Comparison of ENCODE assay signal across 21 mouse cellular contexts in the genomic region with DNA sequence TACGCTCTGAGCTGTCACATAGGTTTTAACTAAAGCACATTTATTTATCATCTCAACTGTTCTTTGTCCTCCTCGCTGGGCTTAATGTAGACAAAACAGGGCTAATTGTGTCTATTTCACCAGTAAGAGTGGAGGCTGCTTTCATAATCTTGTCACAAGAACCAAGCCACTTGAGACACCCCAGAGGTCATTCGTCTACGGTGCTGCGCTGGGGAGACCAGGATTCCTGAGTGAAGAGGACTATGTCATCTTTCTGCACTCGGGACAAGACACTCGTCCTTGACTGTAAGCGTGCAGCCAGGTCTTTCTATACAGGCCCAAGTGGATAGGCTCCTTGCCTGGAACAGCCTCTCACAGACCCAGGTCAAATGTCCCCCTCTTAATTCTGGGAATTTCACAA.
DNase-seq lines count a peak whose midpoint lies in the region; ATAC-seq and TF ChIP-seq lines count a peak whose summit lies in the region.
"Had no signal": no experiment of that assay in that cellular context is flagged by ENCODE, and none has a peak within 500 bp of the region (broad histone marks: within the 10 kb centered on the region; RNA-seq: fewer than 3 reads in every experiment).

No protein-coding gene starts in this region.

- H3K4me1 ChIP-seq in heart, embryonic 11.5 days (ENCODE audit: control insufficient read depth, insufficient read depth, low read length) = peaks cover 53% of the 10 kb centered on the region
- H3K4me1 ChIP-seq in kidney, adult 2 months (ENCODE audit: control insufficient read depth, insufficient read depth, low read length) = peaks cover 33% of the 10 kb centered on the region

- no peaks in the 10 kb centered on the region for H3K27me3 ChIP-seq in heart, embryonic 11.5 days (ENCODE audit: control insufficient read depth, insufficient read depth, low read length)
- H3K27me3 ChIP-seq in kidney, adult 2 months (replicated peaks; ENCODE audit: control insufficient read depth, insufficient read depth, low read length) = no peaks in the 10 kb centered on the region
- H3K27me3 ChIP-seq: embryonic facial prominence, embryonic 13.5 days; heart, embryonic 15.5 days; intestine, embryonic 15.5 days; kidney, embryonic 15.5 days; liver, embryonic 13.5 days; neural tube, embryonic 15.5 days had no signal

- no peak overlapping the region for H3K4me2 ChIP-seq in heart, embryonic 11.5 days
- H3K4me2 ChIP-seq: embryonic facial prominence, embryonic 13.5 days; intestine, embryonic 15.5 days; kidney, embryonic 15.5 days; liver, embryonic 13.5 days; neural tube, embryonic 15.5 days had no signal

- TF ChIP-seq CTCF in kidney, adult 2 months (conservative IDR thresholded peaks at IDR 0.05; ENCODE audit: insufficient read depth, insufficient read length, low read depth, low read length) = no peak

- 0 out of 2 replicates have a peak, but pooled peaks cover 3% of the 10 kb centered on the region for H3K36me3 ChIP-seq in heart, embryonic 11.5 days (ENCODE audit: control insufficient read depth, insufficient read depth, low read length)
- H3K36me3 ChIP-seq in kidney, adult 2 months (ENCODE audit: control insufficient read depth, insufficient read depth, low read length) = no peaks in the 10 kb centered on the region; the same call in 1 of the 2 replicates
- H3K36me3 ChIP-seq: intestine, embryonic 15.5 days; neural tube, embryonic 15.5 days had no signal

- H3K4me3 ChIP-seq in heart, embryonic 11.5 days (ENCODE audit: low read depth, low read length) = no peak overlapping the region
- no peak overlapping the region for H3K4me3 ChIP-seq in kidney, adult 2 months (ENCODE audit: insufficient read depth, low read depth, low read length)
- H3K4me3 ChIP-seq: embryonic facial prominence, embryonic 13.5 days; heart, embryonic 15.5 days; intestine, embryonic 15.5 days; kidney, embryonic 15.5 days; liver, embryonic 13.5 days; myocyte; neural tube, embryonic 15.5 days had no signal

- no peaks in the 10 kb centered on the region for H3K9me3 ChIP-seq in heart, embryonic 11.5 days (replicated peaks; ENCODE audit: control insufficient read depth, low read length)
- H3K9me3 ChIP-seq: embryonic facial prominence, embryonic 13.5 days; heart, embryonic 15.5 days; intestine, embryonic 15.5 days; kidney, embryonic 15.5 days; liver, embryonic 13.5 days; neural tube, embryonic 15.5 days had no signal

- 51% methylated on average over 8 of the region's 8 CpGs for WGBS in heart, embryonic 11.5 days (ENCODE audit: insufficient replicate concordance)
- 81% methylated on average over 8 of the region's 8 CpGs for WGBS in kidney, adult 2 months

- H3K9ac ChIP-seq in heart, embryonic 11.5 days (ENCODE audit: low read depth, low read length) = 0 out of 2 replicates have a peak overlapping the region, but pooled peaks have one; percentile 4
- H3K9ac ChIP-seq: embryonic facial prominence, embryonic 13.5 days; heart, embryonic 15.5 days; intestine, embryonic 15.5 days; kidney, embryonic 15.5 days; liver, embryonic 13.5 days; neural tube, embryonic 15.5 days had no signal

- no peak for DNase-seq in heart, postnatal 36 days
- no peak for DNase-seq in kidney, adult 2 months
- DNase-seq in kidney, postnatal 25 days = no peak
- DNase-seq in ovary, adult 18-20 months (ENCODE audit: low spot score) = peak; percentile 54
- DNase-seq in ovary, postnatal 36 days (ENCODE audit: low spot score) = no peak
- no peak for DNase-seq in T-cell, adult 2 months (ENCODE audit: low spot score)
- DNase-seq: adrenal gland, postnatal 25 days; cerebellum, adult 8-10 months; gastrocnemius, postnatal 10 days; liver, embryonic 13.5 days; midbrain, embryonic 14.5 days; thymus, adult 2 months had no signal

- no peak for ATAC-seq in heart, embryonic 11.5 days (replicated peaks; ENCODE audit: insufficient number of reproducible peaks, low FRiP score, low TSS enrichment)
- ATAC-seq: activated CD4-positive, CD25-positive, alpha-beta regulatory T cell, adult 4 months; intestine, embryonic 15.5 days had no signal

- H3K27ac ChIP-seq in heart, embryonic 11.5 days (ENCODE audit: low read depth, low read length) = peak overlapping the region; percentile 42; the same call in 1 of the 2 replicates
- H3K27ac ChIP-seq in kidney, adult 2 months (ENCODE audit: insufficient read depth, low read depth, low read length) = 0 out of 2 replicates have a peak overlapping the region, but pooled peaks have one; percentile 24
- H3K27ac ChIP-seq: embryonic facial prominence, embryonic 13.5 days; intestine, embryonic 15.5 days; kidney, embryonic 15.5 days; liver, embryonic 13.5 days; macrophage had no signal

- TF ChIP-seq POLR2A in kidney, adult 2 months (IDR thresholded peaks at IDR 0.05; ENCODE audit: low read depth, low read length) = no peak

- intact Hi-C loops in heart, postnatal 36 days (cut with DNase I) = no loop called here
